Mouse (Mus musculus) heart, adult 18-20 months (tissue): Measurements from ENCODE around the gene C8b. TPM values are rescaled to one million over a fixed set of nuclear protein-coding genes. Genes with fewer than 3 reads are reported as not detected.

ENCODE experiments used
- DNase-seq, 2 experiments: peaks; one replicate each; pipeline ENCODE4 v3.0.0; 2021 to 2022; ENCODE audit warnings: mixed read lengths in 1 of 2
- total RNA-seq, 2 experiments: library from RNA; stranded (reverse); gene quantifications; 2 replicates each; pipeline ENCODE4 v1.2.3; 2021

The C8b gene
- total RNA-seq, 2 experiments from 2014 or later, result not detected

DNA sequence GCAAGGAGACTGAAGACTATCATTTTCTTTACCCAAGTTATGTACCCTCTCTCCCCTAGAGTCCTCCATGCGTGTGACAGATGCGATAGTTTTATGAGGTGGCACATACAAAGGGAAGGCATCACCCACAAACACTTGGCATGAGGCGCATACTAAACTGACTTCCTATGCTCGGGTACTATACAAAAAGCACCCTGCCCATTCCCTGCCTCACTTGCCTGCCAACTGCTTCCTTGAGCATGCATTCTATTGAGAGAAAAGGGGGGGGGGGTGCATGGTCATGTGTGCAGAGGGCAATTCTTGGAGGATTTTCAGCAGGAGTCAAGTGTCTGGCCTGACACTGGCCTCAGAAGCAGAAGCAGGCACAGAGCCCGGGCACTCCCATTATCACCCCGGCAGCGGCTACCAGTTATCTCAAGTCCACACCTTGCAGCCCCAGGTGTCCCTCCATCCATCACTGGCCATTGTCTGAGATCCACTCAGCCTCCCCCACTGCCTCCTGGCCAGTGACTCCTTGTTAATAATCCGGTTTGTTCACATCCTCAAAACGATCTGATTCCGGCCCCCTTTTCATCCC, 44.7 kb downstream of the C8b start:
- DNase-seq, result no peak

DNA sequence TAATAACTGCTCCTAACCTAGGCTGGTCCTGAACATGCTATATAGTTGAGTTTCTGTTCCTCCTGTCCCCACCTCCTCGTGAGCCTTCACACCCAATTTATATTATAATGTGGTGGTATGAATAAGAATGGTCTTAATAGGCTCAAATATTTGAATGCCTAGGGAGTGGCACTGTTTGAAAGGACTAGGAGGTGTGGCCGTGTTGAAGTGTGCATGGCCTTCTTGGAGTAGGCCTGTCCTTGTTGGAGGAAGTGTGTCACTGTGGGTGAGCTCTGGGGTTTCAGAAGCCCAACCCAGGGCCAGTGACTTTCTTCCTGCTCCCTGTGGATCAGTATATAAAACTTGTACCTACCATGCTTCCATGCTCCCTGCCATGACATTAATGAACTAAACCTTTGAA, 47.5 kb downstream of the C8b start:
- DNase-seq, result no peak

- DNase-seq, result no peak
Measured at GRCm38 (mm10) chr4:104816519-104817232, 50.6 kb downstream of the C8b start.

- DNase-seq, result no peak
Measured at GRCm38 (mm10) chr4:104817509-104817908, 51.4 kb downstream of the C8b start.

GRCm38 (mm10) chr4:104818986-104819385, 52.9 kb downstream of the C8b start:
- DNase-seq, result no peak

GRCm38 (mm10) chr4:104819891-104820290, 53.8 kb downstream of the C8b start:
- no peak for DNase-seq

DNA sequence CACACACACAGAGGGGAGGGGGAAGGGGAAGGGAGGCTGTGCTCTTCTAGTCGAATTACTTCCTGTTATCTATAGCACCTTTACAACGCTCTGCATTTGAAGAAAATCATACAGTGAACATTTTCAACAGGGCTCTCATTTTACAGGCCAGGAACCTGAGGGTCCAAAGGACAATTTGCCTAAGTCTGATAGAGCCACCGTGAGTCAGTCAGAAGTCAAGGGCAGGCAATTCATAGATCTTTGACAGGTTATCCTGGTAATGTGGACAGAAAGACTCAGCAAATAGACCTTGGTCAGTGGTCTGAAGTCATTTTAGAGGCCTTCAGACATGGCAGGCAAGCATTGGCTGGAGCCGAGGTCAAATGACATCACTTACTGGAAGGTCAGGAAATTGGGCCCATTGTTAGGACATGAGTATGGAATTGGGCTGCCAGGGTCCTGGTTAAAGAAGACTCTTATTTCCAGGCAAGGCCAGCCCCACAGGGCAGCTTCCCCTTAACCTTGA, 57.5 kb downstream of the C8b start:
- no peak for DNase-seq

- DNase-seq, result no peak
Measured at GRCm38 (mm10) chr4:104824381-104825077, 58.4 kb downstream of the C8b start.

- no peak for DNase-seq
Measured at GRCm38 (mm10) chr4:104828939-104829338, 62.8 kb downstream of the C8b start.

- no peak for DNase-seq
Measured at GRCm38 (mm10) chr4:104835096-104835495, 69.0 kb downstream of the C8b start.

DNA sequence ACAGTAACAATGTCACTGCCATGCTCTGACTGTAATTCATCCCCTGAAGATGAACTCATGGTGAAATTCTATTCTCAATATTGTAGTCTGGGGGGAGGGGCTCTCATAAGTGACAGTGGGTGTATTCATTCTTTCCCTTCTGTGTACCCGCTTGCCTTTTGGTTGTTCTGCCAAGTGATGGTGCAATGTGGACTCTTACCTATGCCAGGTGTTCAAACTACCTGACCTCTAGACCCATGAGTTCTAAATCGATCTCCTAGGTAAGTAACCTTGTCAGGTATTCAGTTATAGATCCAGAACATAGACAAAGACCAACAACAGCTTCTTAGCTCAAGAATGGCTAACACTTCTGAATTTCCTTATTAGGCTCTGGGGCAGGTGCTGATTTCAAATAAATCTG, 72.2 kb downstream of the C8b start:
- DNase-seq, result no peak

- no peak for DNase-seq
Measured at GRCm38 (mm10) chr4:104842204-104842603, 76.1 kb downstream of the C8b start.

DNA sequence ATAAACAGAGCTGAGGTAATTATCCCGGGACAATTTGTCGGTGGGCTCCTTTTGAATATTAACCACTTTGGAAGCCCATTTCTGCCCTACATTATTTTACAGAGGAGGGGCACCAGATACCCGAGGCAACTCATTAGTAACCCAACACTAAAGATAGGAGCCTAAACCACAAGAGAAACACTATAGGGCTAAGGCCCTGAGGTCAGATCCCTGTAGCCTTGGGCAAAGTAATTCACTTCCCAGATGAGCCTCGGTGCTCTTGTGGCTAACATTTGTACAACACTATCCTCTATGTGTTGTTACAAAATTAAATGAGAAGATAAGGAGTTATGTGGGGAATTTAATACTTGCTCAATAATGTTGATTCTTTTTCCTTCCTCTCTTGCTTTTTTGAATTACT, 77.4 kb downstream of the C8b start:
- DNase-seq, result no peak

Other genes with a start within 250 kb of the C8b start
- not detected for gene Gm17662, start 91.0 kb downstream of the C8b start, total RNA-seq
- gene C8a, start 110.1 kb downstream of the C8b start, total RNA-seq, result not detected
- not detected for gene Fyb2, start 147.1 kb downstream of the C8b start, total RNA-seq